Mouse (Mus musculus) heart, adult 2 months (tissue): ENCODE measurements at regions not wholly inside any gene's neighbourhood (a gene's known extent, or its start where the extent isn't known, plus 50 kb on each side); places are given as distances from the start of the nearest gene placed in this dataset.
A peak's percentile ranks its signal among the peaks of the same experiment; 100 is the strongest.
"Not testable (repeated sequence)": the region's sequence is repeated elsewhere in the genome, so short reads cannot be mapped to it uniquely, and the experiment has no call there.

ENCODE experiments used
- DNase-seq, 2 experiments: peaks; one replicate each; pipeline ENCODE4 v3.0.0; 2021
- H3K27ac ChIP-seq: fragments of 200-600 bp; 2 replicates; pipeline ENCODE4 v1.8.1; 2022
- H3K27me3 ChIP-seq: fragments of 200-500 bp; 2 replicates; pipeline ENCODE4 v1.6.1; 2012; ENCODE audit warnings: mild to moderate bottlenecking, low read length, inconsistent platforms, mixed read lengths; ENCODE audit not compliant: control insufficient read depth, insufficient read depth
- H3K36me3 ChIP-seq: fragments of 200-500 bp; 2 replicates; pipeline ENCODE4 v1.6.1; 2012; ENCODE audit warnings: low read length, inconsistent platforms; ENCODE audit not compliant: control insufficient read depth, insufficient read depth
- H3K4me1 ChIP-seq: fragments of 200-500 bp; 2 replicates; pipeline ENCODE4 v1.6.1; 2011; ENCODE audit warnings: low read length; ENCODE audit not compliant: control insufficient read depth, insufficient read depth
- H3K4me3 ChIP-seq: fragments of 200-600 bp; 2 replicates; pipeline ENCODE4 v1.8.1; 2022
- H3K79me2 ChIP-seq: fragments of 200-500 bp; replicated peaks from 2 replicates; pipeline ENCODE4 v1.6.1; 2012; ENCODE audit warnings: mild to moderate bottlenecking, inconsistent platforms, low read length, moderate library complexity, mixed read lengths; ENCODE audit not compliant: control insufficient read depth, insufficient read depth
- H3K9ac ChIP-seq: fragments of 200-500 bp; 2 replicates; pipeline ENCODE4 v1.6.1; 2012; ENCODE audit warnings: low read depth, mild to moderate bottlenecking, control low read depth, inconsistent platforms, low read length, mixed read lengths
- CTCF ChIP-seq: fragments of 200-600 bp; IDR thresholded peaks from 2 replicates; pipeline ENCODE4 v1.8.1; 2022; ENCODE audit warnings: antibody characterized with exemption, mild to moderate bottlenecking, moderate library complexity
- EP300 ChIP-seq: fragments of 200-500 bp; IDR thresholded peaks from 2 replicates; pipeline ENCODE4 v1.6.1; 2011; ENCODE audit warnings: low read depth, low read length, control low read depth; ENCODE audit not compliant: insufficient read depth
- POLR2A ChIP-seq: fragments of 200-500 bp; IDR thresholded peaks from 2 replicates; pipeline ENCODE4 v1.6.1; 2011; ENCODE audit warnings: mild to moderate bottlenecking, low read depth, low read length, control low read depth; ENCODE audit not compliant: insufficient read depth
- WGBS: fragments of 180-500 bp; shearing (Covaris S2); methylation state at CpG from one replicate; pipeline ENCODE4 v1.1.7; 2018; 5-methylcytosine and 5-hydroxymethylcytosine counted together
- intact Hi-C: fragments of 180-260 bp; cut with DNase I; formaldehyde crosslinking; loops from one replicate; pipeline ENCODE4 v1.15.1; 2025

DNA sequence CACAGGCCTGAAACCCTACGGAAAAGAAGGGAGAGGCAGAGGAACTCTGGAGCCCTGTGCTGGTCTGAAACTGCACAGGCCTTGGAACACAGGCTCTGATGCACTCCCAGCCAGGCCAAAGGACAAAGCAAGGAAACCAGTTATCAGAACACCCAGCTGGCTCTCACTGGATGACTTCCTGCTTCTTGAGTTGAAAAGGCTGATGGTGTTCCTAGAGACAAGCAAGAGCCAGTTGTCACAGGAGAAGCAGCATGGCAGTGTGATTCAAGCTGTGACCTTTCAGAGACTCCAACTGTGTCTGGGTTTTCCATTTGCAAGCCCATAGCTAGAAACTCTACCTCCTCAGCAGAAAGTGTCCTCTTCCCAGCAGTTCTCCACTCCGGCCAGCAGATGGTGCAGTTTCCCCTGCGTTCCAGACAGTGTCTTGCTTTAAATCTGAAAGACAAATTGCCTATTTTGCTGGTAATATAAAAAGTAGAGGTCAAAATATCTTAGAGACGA, 727.3 kb upstream of the 4930452B06Rik start:
- Histone ChIP-seq H3K27ac (no peak overlapping the region), H3K4me1 (peaks cover 3% of the 10 kb centered on the region; the same call in 1 of the 2 replicates), H3K9ac (no peak overlapping the region), H3K36me3 (no peaks in the 10 kb centered on the region), H3K27me3 (no peaks in the 10 kb centered on the region), H3K79me2 (no peaks in the 10 kb centered on the region), H3K4me3 (no peak overlapping the region)
- intact Hi-C loops = loop anchor here (10.0 kb wide), 1 partner anchor 459 kb away; no protein-coding TSS in a partner anchor
- peak; percentile 70; the same call in 1 of the 2 replicates for TF ChIP-seq EP300
- TF ChIP-seq CTCF = peak; percentile 97
- no peak for TF ChIP-seq POLR2A
- DNase-seq = peak; percentile 71 to 73
- WGBS = 9% methylated on average over 4 of the region's 4 CpGs

DNA sequence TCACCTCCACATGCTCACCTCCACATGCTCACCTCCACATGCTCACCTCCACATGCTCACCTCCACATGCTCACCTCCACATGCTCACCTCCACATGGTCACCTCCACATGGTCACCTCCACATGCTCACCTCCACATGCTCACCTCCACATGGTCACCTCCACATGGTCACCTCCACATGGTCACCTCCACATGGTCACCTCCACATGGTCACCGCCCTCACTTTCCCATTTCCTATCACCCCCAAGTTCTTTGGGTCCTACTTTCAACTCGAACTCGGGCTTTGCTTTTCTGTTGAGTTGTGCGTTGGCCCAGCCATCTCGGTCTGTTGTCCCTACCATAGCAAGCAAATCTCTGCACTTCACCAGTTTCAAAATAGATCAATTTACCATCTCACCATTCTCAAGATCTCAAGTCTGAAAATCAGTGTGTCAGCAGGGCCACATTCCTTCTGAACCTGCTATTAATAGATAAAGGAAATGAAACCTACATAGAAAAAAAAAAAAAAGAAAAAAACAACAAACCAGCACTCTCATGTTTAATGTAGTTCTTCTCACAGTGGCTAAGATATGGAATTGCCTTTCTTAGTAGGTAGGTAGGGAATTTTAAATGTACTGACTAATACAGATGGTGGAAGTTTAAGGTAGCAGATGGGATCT, 724.0 kb upstream of the 4930452B06Rik start:
- 90% methylated on average over 5 of the region's 5 CpGs for WGBS
- DNase-seq = not testable (repeated sequence)
- intact Hi-C loops = loop anchor here (10.0 kb wide), 1 partner anchor 455 kb away; no protein-coding TSS in a partner anchor

DNA sequence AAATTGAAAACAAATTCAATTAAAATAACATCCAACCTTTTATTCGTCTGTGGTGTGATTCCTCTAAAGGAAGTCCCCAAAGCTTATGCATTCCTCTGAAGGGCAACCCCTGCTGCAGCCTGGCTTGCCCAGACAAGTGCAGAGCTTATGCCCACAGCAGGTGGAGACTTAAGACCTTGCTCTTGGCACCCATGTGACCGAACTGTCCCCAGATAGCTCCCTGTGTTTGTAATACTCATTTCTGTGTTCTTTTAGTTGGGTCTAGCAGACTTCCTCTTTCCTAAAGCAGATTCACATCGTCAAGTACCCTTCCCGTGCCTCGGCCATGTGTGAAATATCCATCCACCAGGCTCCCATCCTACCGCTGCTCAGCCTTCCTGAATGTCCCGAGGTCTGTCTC, 723.1 kb upstream of the 4930452B06Rik start:
- intact Hi-C loops = no loop called here
- TF ChIP-seq CTCF (no peak), EP300 (no peak), POLR2A (no peak)
- 60% methylated on average over 7 of the region's 7 CpGs for WGBS
- no peak overlapping the region for H3K9ac ChIP-seq
- H3K36me3 ChIP-seq = no peaks in the 10 kb centered on the region
- peak in 1 of 2 experiments; percentile 12 for DNase-seq
- no peaks in the 10 kb centered on the region for H3K79me2 ChIP-seq
- no peak overlapping the region for H3K4me3 ChIP-seq
- H3K4me1 ChIP-seq = peaks cover 3% of the 10 kb centered on the region; the same call in 1 of the 2 replicates
- no peak overlapping the region for H3K27ac ChIP-seq
- no peaks in the 10 kb centered on the region for H3K27me3 ChIP-seq

More for the DNA sequence above, 724.0 kb upstream of the 4930452B06Rik start:
- H3K9ac ChIP-seq, H3K4me1 ChIP-seq, H3K27ac ChIP-seq, H3K79me2 ChIP-seq, H3K27me3 ChIP-seq, H3K4me3 ChIP-seq, H3K36me3 ChIP-seq: not testable (repeated sequence)
